Mouse (Mus musculus) stomach, postnatal 0 days (tissue): ENCODE measurements around the gene Tmem109.

Experiments used
- CTCF ChIP-seq: IDR thresholded peaks from 2 replicates; pipeline ENCODE4 v1.5.1; 2016; ENCODE audit warnings: antibody characterized with exemption, low read depth, mild to moderate bottlenecking, moderate library complexity
- EP300 ChIP-seq: optimal IDR thresholded peaks from 2 replicates; pipeline ENCODE3; 2016; ENCODE audit warnings: antibody characterized with exemption

- TF ChIP-seq CTCF (no peak), EP300 (no peak)
Measured at GRCm38 (mm10) chr19:10832030-10832429, 49.8 kb downstream of the Tmem109 start.
